Mouse (Mus musculus) cerebellum, adult 2 months (tissue): ENCODE data around the gene Zer1. TPM values are rescaled to one million over a fixed set of nuclear protein-coding genes. Genes with fewer than 3 reads are reported as not detected.

Experiments
- DNase-seq, 2 experiments: peaks; one replicate each; pipeline ENCODE4 v3.0.0; 2021
- H3K27ac ChIP-seq: fragments of 200-500 bp; 2 replicates; pipeline ENCODE4 v1.5.1; 2012; ENCODE audit warnings: low read length, control low read depth, inconsistent platforms; ENCODE audit not compliant: insufficient read depth
- H3K27me3 ChIP-seq: fragments of 200-500 bp; 2 replicates; pipeline ENCODE4 v1.6.1; 2012; ENCODE audit warnings: inconsistent platforms, mild to moderate bottlenecking, low read length, moderate library complexity; ENCODE audit not compliant: control insufficient read depth, insufficient read depth
- H3K4me1 ChIP-seq: fragments of 200-500 bp; 2 replicates; pipeline ENCODE4 v1.6.1; 2011; ENCODE audit warnings: low read length; ENCODE audit not compliant: control insufficient read depth, insufficient read depth
- H3K4me3 ChIP-seq: fragments of 200-500 bp; replicated peaks from 2 replicates; pipeline ENCODE3; 2011; ENCODE audit warnings: mild to moderate bottlenecking, low read depth, low read length, control low read depth; ENCODE audit not compliant: insufficient read depth
- CTCF ChIP-seq: fragments of 200-500 bp; IDR thresholded peaks from 2 replicates; pipeline ENCODE4 v1.5.1; 2011; ENCODE audit warnings: low read depth, mild to moderate bottlenecking, control low read depth, low read length, moderate library complexity, borderline replicate concordance; ENCODE audit not compliant: insufficient read depth
- POLR2A ChIP-seq: fragments of 200-500 bp; IDR thresholded peaks from 2 replicates; pipeline ENCODE4 v1.6.1; 2011; ENCODE audit warnings: low read length, control low read depth, borderline replicate concordance; ENCODE audit not compliant: insufficient read depth
- WGBS: fragments of 180-500 bp; shearing (Covaris S2); methylation state at CpG from one replicate; pipeline ENCODE4 v1.1.7; 2018; 5-methylcytosine and 5-hydroxymethylcytosine counted together
- polyA plus RNA-seq: library from polyadenylated mRNA; depleted of rRNA; stranded (reverse); fragments of >200 nt; gene quantifications from 2 replicates; pipeline ENCODE4 v1.2.3, GENCODE M21; 2012

Gene Zer1
- polyA plus RNA-seq, 1 experiment: 137 TPM

- Histone ChIP-seq H3K4me3 (no peak overlapping the region), H3K27ac (no peak overlapping the region), H3K27me3 (no peaks in the 10 kb centered on the region), H3K4me1 (peaks cover 10% of the 10 kb centered on the region)
- no peak for DNase-seq
- TF ChIP-seq CTCF: no peak
- no peak for TF ChIP-seq POLR2A
- WGBS: 88% methylated on average over 4 of the region's 4 CpGs
These were observed 45.6 kb downstream of the Zer1 start for GRCm38 (mm10) chr2:30078760-30079159.

- WGBS: 55% methylated on average over 10 of the region's 10 CpGs
- no peak for DNase-seq
- peaks cover 10% of the 10 kb centered on the region for H3K4me1 ChIP-seq
- no peak overlapping the region for H3K27ac ChIP-seq
- no peak overlapping the region for H3K4me3 ChIP-seq
- TF ChIP-seq CTCF (no peak), POLR2A (no peak)
- no peaks in the 10 kb centered on the region for H3K27me3 ChIP-seq
These were observed 46.1 kb downstream of the Zer1 start for GRCm38 (mm10) chr2:30078349-30078712.

DNA sequence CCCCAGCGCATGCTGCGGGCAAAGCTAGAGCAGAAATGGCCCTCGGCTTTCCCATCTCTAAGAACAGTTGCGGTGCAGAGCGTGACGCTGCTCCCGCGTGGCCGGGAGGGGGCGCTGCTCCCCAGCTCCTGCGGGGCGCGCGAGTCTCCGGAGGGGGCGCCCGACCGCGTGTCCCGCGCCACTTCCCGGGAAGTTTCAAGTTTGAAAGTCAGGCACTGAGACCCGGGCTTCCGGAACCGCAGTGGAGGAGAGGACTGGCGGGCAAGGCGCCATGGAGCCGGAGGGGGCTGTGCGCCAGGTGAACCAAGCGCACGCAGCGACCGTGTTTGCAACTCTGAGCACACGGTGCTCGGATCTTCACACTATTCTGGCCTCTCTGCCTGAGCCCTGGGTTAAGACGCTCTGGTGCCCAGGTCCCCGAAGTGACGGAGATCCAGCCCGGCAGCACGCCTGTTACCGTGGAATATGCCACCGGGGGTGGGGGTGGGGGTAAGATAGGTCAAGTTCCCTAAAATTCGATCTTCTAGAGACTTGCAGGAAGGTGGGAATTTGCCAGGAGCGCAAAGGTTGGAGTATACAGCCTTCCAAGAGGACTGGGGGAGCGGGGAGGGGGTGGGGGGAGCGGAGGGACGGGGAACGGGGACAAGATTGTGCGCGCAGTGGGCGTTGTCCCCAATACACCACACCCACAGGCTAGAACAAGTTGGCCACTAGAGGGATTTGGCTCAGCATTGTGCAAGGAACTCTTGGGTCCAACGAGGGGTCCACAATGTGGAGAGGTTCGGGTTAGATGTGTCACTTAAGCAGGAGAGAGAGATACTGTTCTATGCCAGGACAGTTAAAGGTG, 46.7 kb downstream of the Zer1 start, which contains the start of gene Pkn3:
TSS of gene Pkn3 (plus strand) at position 183 of the 847 bp plus-strand sequence.
- DNase-seq: peak; percentile 72 to 81
- H3K4me1 ChIP-seq: peaks cover 7% of the 10 kb centered on the region
- H3K27ac ChIP-seq: no peak within 1 kb of the TSS
- no peaks in the 10 kb centered on the region for H3K27me3 ChIP-seq
- H3K4me3 ChIP-seq: peak within 1 kb of the TSS; percentile 41
- TF ChIP-seq CTCF (peak; percentile 89), POLR2A (no peak)
- WGBS: 2% methylated on average over 53 of the region's 53 CpGs

DNA sequence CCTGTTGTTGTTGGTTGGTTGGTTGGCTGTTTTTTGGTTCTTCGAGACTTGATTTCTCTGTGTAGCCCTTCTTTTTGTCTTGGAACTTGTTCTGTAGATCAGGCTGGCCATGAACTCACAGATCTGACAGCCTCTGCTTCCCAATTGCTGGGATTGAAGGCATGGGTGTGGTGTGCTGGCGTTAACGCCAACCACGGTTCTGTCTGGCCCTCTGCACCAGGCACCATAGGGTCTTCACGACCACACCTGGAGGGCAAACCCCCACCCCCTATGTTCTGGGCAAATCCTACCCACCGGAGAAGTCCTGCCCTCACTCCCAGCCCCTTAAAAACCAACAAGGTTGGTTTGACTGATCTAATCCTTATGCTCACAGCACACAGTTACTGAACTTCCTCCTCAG, 47.4 kb downstream of the Zer1 start:
- TF ChIP-seq POLR2A (no peak), CTCF (no peak)
- WGBS: 69% methylated on average over 6 of the region's 6 CpGs
- H3K4me3 ChIP-seq: no peak overlapping the region

DNA sequence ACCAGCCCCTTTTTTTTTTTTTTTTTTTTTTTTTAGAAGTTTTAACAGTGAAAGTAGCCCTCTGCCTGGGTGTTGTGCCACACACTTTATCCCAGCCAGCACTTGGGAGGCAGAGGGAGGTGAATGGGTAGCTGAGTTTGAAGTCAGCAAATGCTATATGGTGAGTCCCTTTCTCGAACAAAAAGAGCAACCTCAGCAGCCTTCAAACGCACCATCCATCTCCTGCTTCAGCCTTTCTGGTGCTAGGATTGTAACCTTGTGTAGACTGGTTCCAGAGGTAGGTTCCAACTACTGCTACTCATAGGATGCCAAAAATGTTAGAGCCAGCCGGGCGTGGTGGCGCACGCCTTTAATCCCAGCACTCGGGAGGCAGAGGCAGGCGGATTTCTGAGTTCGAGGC, 47.9 kb downstream of the Zer1 start:
- 88% methylated on average over 9 of the region's 9 CpGs for WGBS

More for the DNA sequence above, 47.4 kb downstream of the Zer1 start:
- no peak for DNase-seq
- H3K4me1 ChIP-seq: peaks cover 3% of the 10 kb centered on the region; the same call in 1 of the 2 replicates
- H3K27ac ChIP-seq: no peak overlapping the region
- no peaks in the 10 kb centered on the region for H3K27me3 ChIP-seq

DNA sequence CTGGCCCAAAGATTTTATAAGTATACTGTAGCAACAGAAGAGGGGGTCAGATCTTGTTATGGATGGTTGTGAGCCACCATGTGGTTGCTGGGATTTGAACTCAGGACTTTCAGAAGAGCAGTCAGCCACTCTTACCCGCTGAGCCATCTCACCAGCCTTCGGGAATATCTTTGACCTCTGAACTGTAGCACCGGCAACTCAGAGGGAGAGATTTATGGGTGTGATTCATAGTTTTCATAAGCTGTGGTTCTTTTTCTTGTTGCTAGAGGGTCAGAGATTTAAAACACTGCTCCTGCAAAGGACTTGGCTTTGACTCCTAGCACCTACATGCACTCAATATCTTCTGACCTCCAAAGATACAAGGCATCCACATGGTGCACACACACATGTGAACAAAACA, 48.8 kb downstream of the Zer1 start:
- no peak overlapping the region for H3K27ac ChIP-seq
- no peaks in the 10 kb centered on the region for H3K27me3 ChIP-seq
- H3K4me1 ChIP-seq: peaks cover 3% of the 10 kb centered on the region; the same call in 1 of the 2 replicates
- TF ChIP-seq CTCF (no peak), POLR2A (no peak)
- 90% methylated on average over 3 of the region's 3 CpGs for WGBS
- no peak overlapping the region for H3K4me3 ChIP-seq
- no peak for DNase-seq

More for the DNA sequence above, 47.9 kb downstream of the Zer1 start:
- TF ChIP-seq CTCF (no peak), POLR2A (no peak)
- Histone ChIP-seq H3K4me3 (no peak overlapping the region), H3K27ac (no peak overlapping the region), H3K4me1 (peaks cover 3% of the 10 kb centered on the region; the same call in 1 of the 2 replicates), H3K27me3 (no peaks in the 10 kb centered on the region)
- DNase-seq: no peak

GRCm38 (mm10) chr2:30073285-30073684, 51.1 kb downstream of the Zer1 start:
- no peak overlapping the region for H3K27ac ChIP-seq
- H3K27me3 ChIP-seq: no peaks in the 10 kb centered on the region
- peaks cover 3% of the 10 kb centered on the region; the same call in 1 of the 2 replicates for H3K4me1 ChIP-seq
- no peak for TF ChIP-seq POLR2A
- TF ChIP-seq CTCF: no peak
- WGBS: 66% methylated on average over 3 of the region's 3 CpGs
- no peak overlapping the region for H3K4me3 ChIP-seq
- no peak for DNase-seq

- DNase-seq: no peak
- TF ChIP-seq CTCF: no peak
- no peak for TF ChIP-seq POLR2A
- H3K27ac ChIP-seq: no peak overlapping the region
- H3K27me3 ChIP-seq: no peaks in the 10 kb centered on the region
- H3K4me1 ChIP-seq: peaks cover 3% of the 10 kb centered on the region; the same call in 1 of the 2 replicates
- no peak overlapping the region for H3K4me3 ChIP-seq
- 74% methylated on average over 7 of the region's 7 CpGs for WGBS
These were observed 51.5 kb downstream of the Zer1 start for GRCm38 (mm10) chr2:30072875-30073274.
